Mouse (Mus musculus) monocyte, adult 2 months (primary cell): Measurements from ENCODE around the gene Tacr3.

ENCODE experiments used
- DNase-seq, 2 experiments: peaks; one replicate each; pipeline ENCODE4 v3.0.0; 2022; ENCODE audit warnings: low spot score in 2 of 2, low read depth in 1 of 2

Tacr3 gene

DNA sequence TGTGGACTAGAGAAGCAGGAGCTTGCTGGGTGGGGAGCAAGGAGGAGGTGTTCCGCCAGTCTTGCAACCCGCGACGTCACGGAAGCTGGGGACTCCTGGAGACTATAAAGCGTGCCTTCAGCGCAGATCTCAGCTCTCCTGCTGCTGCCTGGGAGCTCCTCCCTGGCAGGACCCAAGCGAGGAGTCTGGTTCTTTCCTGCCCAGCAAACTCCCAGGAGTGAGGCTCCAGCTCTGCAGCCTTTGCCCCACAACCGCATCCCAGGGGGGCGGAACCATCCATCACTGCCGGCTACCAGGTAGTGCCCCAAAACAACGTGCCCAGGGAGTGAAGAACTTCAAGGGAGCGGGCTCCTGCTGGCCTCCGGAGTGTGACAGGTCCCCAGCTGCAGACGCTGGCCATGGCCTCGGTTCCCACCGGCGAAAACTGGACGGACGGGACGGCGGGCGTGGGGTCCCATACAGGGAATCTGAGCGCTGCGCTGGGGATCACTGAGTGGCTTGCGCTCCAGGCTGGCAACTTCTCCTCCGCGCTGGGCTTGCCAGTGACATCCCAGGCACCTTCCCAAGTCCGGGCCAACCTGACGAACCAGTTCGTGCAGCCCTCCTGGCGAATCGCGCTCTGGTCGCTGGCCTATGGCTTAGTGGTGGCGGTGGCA lies at the start of gene Tacr3:
Tacr3 (plus strand) TSS at position 133 of the 656 bp plus-strand sequence.
- no peak for DNase-seq

DNA sequence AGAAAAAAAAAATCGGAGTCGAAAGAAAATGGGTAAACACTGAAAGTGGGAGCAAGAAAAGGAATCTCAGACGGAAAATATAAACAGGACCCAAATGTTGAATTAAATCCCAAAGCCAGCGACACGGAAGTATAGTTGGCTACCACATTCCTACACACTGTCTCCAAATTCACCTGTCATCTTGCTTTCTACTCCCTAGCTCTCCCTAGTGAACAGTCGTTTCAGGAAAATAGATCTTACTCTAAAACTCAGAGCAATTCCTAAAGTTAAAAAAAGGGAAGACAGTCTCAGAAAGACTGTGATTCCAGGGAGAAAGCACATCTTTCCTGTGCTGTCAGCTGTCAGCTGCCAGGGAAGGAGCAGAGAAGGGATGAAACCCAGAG lies 324 bp upstream of the Tacr3 start:
- DNase-seq, result no peak

DNA sequence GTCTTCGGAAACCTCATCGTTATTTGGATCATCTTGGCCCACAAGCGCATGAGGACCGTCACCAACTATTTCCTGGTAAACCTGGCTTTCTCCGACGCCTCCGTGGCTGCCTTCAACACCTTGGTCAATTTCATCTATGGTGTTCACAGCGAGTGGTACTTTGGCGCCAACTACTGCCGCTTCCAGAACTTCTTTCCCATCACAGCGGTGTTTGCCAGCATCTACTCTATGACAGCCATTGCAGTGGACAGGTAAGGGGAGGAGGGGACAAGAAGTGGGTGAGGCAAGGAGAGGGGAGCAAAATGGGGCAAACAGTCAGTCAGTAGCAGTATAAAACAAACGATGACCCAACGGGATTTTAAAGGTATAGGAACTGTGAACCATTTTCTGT lies 719 bp downstream of the Tacr3 start:
- no peak for DNase-seq

DNA sequence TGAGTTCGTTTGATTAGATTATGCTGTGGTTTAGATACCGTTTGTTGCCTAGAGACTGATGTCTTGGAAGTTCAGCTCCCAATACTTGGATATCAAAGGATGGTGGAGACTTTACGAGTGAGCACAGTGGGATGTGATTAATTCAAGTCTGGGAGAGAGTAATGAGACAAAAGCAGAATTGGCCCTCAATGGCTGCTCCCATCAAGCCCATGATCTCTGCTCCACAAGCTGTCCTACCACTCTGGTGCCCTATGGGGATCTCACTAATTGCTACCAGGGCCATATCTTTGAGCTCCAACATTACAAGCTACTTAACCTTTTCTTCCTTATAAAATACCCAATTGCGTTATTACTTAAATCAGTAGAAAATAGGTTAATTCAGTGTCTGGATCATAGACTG lies 22.5 kb downstream of the Tacr3 start:
- DNase-seq, result no peak

DNA sequence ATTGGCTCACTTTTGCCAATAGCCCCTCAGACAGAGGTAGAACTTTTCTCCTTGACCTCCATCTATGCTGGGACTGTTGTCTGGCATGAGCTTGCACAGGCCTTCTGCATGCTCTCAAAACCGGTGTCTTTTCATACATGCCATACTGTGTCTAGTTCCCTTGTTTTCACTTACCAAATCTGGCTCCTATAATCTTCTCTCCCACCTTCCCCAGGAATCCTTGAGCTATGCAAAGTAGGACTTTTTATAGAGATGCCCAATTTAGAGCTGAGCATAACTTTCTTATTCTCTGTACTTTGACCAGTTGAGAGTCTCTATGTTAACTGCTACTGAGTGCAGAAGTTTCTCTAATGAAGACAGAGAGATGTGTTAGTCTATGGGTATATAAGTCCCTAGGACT lies 48.9 kb downstream of the Tacr3 start:
- no peak for DNase-seq

DNA sequence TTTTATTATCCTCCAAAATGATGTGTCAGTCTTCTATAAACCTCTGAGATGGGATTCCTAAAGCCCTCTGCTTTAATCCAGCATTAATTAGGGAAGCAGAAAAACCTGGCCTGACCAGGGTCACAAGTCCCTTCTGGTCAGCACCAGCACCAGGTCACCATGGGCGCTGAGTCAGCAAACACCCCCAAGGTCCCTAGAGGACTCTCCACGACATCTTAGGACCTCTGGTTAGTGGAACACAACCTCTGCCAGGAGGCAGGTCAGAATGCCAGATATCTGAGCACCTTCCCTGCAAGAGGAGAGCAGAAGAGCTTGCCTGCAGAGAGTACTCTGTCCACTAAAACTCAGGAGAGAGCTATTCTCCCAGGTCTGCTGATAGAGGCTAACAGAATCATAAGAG lies 67.0 kb downstream of the Tacr3 start:
- DNase-seq, result no peak

DNA sequence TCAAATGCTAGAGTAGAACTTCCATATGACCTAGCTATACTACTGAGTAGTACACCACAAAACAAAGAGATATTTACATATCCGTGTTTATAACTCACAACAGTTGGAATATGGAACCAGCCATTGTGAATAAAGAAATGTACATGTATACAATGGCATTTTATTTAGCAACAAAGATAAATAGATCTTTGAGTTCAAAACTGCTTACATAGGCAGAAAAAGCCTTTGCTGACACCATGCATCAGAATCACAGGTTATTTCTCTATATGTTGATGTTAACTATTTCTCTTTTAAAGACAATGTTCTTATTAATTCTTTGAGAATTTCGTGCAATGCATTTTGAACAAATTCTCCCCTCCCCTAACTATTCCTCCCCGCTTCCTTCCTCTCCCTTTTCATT lies 80.1 kb downstream of the Tacr3 start:
- DNase-seq, result no peak

DNA sequence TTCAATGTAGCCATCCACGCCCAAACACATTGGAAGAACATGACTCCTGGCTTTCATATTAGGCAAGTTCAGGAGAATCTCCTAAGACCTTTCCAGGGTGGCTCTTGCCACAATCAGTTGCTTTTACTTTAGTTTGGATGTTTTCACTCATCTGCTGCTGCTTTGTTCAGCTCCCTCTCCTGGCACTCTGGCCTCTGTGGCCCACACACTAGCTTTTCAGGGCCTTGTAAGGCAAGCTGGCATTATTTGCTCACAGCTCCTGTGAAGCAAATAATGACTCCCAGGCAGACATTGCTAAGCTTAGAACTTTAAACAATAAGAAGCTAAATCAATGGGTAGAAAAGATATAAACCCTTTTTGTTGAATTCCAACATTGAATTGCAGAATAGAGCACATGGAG lies 105.9 kb downstream of the Tacr3 start:
- DNase-seq, result no peak

DNA sequence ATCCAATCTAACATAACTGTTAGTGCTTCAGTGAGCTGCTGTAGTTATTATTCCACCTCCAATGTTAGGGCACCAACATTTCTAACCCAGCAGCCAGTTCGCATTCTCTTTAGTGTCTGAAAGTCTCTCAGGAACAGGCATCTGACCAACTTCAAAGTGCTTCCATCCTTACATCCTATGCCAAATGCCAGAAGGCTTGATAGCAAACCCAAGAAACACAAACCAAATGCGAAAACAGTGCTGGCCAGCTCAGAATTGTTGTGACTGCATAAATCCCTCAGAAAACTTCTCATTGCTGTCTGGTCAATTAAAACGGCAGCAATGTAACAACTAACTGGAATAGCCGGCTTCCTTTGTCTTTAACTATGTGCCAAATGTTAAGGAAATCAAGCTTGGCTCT lies 106.7 kb downstream of the Tacr3 start:
- DNase-seq, result no peak

DNA sequence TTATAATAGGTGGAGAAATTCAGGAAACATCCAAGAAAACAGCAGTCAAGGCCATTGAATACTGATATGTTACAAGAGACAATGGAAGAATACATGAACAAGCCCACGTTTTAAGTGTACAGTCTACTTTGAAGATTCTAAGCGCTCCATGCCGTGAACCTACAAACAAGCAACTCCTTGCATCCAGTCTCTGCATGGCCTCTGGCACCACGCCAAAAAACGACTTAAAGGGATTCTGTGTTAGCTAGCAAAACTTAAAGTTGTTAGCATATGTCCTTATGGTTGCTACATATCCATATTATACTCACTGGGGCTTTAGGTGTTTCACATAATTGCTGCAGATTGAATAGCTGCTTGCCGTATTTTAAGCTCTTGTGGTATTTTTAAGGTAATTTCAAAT lies 134.7 kb downstream of the Tacr3 start:
- no peak for DNase-seq

DNA sequence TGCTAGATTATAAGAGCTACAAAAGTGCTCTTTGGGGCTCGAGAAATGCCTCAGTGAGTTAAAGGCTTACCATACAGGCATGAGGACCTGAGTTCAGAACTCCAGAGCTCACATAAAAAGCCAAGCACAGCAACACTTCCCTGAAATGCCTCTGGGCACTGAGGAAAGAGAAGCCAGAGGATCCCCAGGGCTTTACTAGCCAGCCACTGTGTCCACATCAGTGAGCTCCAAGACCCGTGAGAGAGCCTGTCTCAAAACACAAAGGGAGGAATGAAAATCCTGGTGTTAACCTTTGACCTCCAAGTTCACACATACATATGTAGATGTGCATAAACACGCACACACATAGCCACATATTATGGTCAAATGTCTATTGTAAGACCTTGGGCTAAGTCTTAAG lies 150.1 kb downstream of the Tacr3 start:
- DNase-seq, result no peak

DNA sequence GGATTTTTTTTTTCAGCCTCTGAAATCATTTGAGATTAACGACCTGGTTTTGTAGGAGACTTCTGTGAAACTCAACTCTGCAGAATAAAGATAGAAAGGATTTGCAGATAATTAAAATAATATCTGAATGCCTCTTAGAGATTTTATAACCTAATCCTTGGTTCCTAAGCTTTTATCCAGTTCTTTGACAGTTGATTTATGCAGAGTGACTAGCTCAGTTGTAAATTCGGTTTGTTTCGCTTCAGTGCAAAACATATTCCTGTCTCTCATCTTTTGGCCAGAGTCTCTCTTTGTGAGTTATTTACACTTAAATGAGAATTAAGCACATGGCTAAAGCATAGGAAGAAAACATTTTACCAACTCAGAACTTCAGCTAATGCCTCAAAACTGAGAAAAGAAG lies 151.3 kb downstream of the Tacr3 start:
- no peak for DNase-seq
